Mouse (Mus musculus): Measurements from ENCODE around the gene Slc38a4.

Gene Slc38a4

DNA sequence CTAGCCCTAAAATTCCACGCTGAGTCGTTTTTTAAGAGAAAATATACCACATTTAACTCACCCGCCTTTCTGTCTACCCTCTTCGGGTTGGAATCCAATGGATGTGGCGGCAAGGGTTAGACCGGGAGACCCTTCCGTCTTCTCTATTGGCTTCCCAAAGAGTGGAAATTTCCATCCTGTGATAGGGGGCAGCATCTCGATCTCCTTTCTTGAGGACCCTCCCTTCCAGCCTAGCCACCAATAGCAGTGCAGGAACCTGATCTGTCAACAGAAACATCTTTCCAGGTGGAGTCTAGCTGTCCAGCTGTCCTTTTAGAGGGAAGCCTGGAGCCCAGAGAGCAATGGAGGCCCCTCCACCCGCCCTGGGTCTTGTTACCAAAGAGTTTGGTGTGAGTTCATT is at the start of gene Slc38a4:
Gene Slc38a4, minus strand, starts transcription at position 163 of the 400 bp plus-strand sequence.
- peak; percentile 77 for DNase-seq (ENCODE audit: low read depth)

DNA sequence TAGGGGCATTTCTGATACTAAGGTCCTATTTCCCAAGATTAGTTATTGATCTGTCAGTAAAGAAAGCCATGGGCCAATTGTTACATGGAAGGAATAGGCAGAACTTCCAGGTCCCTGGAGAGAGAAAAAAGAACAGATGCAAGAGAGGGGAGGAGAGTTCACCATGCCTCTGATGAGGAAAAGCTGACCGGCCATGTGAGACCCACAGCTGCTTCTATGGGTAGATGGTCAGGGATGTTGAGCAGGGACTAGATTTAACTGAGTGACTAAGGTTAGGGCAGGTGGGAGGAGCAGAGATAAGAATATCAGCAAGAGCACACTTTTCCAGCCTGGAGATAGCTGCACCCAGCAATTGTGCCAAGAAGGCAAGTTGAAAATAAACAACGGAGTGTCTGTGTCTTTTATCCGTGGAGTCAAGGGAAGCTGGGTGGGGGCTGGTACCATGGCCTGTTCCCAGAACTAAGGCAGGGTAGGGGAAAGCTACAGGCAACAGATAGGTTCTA is 49.2 kb upstream of the Slc38a4 start:
- DNase-seq (ENCODE audit: low read depth): no peak

DNA sequence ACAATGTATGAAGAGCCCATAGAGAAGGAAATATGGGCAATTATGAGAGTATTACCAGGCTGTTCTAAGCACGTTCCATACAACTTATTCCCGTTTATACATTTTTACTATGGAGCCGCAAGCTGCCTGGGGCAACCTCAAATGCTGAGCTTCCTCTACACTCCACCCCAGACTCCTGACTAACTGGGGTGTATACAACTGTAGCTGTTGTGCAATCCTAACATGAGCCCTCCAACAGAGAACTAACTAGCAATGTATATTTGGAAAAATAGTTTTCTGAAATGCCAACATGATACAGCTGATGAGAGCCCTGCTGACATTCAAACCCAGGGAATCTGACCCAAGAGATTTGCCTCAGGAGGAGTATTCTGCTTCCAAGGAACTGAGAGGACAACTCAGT is 48.3 kb upstream of the Slc38a4 start:
- peak; percentile 72 for DNase-seq (ENCODE audit: low read depth)

DNA sequence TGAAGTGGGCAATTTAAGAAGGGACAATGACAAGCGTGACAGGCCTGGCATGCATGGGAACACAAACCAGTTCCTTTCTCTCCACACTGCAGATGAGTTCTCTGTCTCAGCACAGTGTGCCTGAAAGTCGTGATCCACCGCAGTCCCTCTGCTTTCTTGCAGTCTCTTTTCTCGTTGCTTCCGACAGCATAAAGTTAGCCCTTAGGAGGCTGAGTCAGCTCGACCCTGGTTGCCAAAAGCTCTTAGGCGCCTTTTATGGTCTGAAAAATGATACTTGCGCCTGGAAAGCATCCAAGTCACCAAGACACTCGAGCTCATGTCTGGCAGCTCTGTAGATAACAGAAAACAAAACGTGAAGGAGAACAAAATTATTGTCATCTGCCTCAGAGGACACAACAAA is 47.1 kb upstream of the Slc38a4 start:
- DNase-seq (ENCODE audit: low read depth): peak; percentile 95

DNA sequence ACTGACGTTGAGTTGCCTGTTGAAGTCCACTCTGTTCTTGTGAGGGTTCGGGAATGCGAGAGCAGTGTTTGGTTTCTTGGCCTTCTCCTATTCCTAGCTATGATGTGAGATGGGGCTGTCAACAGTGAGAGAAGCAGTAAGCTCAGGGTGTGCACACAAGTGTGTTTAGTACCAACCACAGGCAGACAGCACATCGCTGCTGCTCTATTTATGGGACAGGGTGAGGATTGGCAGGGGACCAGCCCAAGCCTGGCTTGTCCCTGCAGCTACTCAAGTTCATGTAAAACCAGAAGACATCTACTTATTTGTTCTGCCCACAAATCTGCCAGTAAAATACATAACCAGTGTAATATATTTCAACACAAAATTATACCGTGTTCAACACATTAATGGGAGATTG is 46.4 kb upstream of the Slc38a4 start:
- DNase-seq (ENCODE audit: low read depth): peak; percentile 64

DNA sequence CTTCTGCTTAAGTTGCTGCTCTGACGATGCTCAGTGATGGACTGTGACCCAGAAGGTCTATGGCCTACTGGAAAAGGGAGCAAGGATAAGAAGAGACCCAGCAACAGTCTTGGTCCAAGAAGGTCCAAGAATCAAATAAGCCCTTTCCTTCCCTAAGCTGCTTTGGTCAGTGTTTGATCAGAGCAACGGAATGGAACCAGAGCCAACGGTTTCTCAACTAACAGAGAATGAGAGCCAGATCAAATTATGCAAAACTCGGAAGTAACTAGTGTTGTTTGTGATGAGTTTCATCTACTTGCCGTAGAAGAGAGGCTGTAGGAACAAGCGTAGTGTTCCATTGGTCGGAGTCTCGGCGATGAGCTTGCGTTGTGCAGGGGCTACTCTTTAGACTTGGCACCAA is 43.3 kb upstream of the Slc38a4 start:
- DNase-seq (ENCODE audit: low read depth): no peak

DNA sequence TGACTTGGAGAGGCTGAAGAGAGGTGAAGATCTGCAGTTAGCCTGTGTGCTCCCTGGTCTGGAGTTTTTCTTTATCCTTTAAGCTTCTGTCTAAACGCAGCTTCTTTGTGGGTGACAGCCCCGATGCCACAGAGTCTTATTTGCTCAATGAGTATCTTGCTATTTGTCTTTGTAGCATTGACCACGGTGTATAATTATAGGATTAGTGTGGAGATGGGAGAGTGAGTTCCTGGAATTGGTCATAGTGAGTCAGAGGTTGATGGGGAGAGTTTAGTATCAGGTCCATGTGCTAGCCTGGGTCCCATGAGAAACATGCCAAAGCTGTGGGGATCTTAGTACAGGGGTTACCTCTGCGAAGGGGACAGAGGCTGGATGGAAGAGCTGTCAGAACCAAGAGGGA is 41.8 kb upstream of the Slc38a4 start:
- DNase-seq (ENCODE audit: low read depth): peak; percentile 45

DNA sequence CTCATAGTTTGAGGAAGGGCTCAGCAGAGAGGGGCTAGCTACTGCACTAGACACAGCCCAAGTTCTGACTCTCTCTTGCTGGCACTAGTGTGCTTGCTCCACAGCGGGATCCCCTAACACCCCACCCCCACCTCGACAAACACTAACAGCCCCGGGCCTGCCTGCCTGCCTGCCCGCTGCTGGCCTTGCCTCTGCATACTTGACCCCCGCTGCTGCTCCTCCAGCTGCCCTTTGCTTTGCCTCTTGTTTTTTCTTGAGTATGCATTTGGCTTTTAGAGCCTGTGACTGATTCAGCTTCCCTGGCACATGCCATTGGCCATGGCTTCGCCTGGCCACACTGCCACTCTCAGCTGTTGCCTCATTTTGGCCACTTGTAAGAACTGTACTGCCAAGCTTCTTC is 33.8 kb upstream of the Slc38a4 start:
- DNase-seq (ENCODE audit: low read depth): peak; percentile 36

DNA sequence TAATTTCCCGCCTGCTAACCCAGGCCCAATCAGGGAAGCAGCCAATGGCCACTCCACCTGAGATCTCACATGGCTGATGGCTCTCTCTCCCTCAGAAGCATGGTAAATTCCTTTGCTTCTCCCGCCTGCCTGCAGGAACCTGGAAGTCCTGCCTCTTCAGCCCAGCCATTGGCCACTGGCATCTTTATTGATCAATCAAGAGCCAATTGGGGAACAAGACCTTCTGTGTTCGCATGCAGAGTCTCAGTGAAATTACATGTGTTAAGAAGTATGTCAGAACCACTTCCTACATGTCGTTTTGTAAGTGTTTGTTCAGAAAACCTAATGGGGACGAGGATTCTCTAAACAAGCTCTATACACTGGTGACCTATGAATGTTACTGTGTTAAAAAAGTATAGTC is 30.1 kb upstream of the Slc38a4 start:
- peak; percentile 55 for DNase-seq (ENCODE audit: low read depth)

DNA sequence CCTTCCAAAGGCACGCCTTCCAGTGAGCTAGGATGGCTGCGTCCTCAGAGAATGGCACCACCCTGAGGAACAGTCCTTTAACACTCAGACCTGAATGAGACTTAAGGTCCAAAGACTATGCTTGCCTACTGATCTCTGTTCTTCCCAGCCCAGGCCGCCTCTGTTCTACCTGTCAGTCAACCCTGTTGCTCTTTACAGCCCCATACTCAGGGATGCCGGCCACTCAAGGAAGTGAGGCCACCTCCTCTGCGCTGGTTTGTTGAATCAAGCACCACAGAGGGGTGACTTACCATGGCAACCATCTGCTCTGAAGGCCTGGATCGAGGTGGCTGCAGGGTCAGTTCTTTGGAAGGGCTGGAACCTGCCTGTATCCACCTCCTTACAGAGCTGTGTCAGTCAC is 21.9 kb upstream of the Slc38a4 start:
- DNase-seq (ENCODE audit: low read depth): no peak

DNA sequence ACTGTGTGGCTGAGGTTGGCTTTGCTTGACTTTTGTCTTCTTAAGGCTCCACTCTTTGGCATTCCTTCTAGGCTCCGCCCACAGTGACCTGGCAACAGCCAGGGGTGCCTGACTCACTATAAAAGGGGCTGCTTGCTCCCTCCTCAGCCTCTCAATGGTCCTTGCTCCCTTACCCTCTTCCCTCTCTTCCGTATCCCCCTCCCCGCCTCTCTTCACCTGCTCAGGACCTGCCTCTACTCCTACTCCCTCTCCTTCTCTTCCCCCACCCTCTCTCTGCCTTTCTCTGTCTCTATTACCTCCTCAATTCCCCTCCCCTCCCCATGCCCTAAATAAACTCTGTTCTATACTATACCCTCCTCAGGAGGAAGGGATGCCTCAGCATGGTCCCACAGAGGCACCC is 20.3 kb upstream of the Slc38a4 start:
- peak; percentile 35 for DNase-seq (ENCODE audit: low read depth)

DNA sequence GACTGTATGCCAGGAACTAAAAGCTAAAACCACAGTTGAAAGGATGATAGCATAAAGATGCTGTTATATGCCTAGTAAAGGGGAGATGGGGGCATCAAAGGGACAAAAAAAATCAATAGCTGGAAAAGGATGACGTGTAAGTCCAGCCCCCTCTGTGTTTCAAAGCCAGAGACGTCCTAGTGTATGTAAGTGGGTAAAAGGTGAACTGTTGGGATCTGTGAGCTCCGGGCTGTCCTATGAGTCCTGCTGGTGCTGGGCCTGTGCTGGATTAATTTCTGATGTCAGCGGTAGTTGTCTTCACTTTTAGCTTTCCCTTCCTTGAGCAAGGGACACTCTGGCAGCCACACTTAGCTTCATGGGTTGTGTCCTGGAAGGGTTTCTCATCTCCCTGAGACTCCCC is 19.5 kb upstream of the Slc38a4 start:
- no peak for DNase-seq (ENCODE audit: low read depth)

DNA sequence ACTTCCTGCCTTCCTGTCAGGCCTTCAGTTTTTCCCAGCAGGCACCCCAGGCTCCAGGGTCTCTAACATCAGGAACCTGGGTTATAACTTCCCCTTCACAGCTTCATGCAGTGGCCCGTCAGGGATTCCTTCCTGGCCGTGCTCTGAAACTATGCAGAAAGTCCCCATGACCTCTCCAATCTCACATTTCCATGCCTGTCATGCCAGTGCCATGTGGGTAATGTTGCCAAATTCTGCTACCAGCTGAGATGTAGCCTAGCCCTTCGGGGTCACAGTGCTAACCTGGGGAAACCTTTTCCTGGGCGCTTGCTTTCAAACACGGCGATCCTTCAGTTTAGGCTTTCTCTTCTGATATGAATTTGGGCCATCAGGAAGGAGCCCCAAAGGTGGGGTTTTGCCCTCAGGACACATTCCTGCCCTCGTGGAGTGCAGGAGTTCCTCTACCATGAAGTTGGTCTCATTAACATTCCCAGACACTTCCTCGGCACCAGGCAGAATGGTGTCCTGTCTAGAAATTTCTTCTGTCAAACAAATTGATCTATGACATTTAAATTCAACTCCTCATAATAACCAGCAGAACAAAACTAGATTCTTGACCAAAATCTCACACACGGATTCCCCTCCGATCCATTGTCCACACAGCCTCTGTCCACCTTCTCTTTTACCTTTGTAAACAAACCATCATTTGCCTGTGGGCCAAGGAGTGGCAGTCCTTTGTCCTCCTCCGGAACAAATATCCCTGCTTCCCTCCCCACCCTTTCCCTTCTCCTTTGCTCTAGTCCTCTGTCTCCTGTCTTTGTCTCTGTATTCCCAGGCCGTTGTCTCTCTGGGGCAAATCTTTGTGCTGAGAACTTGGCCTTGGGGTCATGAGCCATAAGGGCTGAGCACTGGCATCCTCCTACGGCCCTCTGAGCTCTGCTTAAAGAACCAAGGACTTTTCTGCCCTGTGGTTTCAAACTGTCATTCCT is 17.4 kb upstream of the Slc38a4 start:
- no peak for DNase-seq (ENCODE audit: low read depth)

DNA sequence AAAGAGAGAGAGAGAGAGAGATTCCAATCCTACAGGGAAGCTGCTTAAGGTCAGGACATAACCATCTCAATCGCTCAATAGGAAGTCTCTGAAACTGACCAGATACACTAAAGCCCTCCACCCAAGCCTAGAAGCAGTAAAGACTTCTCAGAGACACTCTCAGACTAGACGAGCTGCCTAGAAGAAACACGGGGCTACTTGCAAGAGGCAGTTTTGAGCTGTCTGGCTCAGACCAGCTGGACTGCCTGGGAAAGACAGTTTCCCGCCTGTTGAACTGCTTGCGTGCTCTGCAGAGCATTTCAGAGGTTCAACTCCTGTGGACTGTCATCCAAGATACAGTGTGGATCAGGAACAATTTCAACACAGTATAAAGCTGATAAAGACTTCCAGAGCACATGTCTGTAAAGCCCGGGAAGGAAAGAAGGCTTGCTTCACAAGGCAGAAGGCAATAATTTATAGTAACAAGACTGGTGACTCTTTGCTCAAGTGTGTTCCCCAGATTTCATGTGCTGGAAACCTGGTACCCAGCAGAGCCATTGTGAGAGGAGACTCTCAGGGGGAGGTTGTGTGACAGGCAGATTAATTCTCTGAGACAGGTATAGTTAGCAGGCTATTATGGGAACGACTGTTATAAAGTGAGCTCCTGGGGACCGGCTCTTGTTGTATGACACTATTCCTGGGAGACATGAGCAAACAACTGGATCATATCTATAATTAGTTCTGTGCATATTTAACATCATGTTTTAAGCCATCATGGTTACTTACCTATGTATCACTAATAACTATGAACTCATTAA is 11.8 kb upstream of the Slc38a4 start:
- DNase-seq (ENCODE audit: low read depth): no peak

DNA sequence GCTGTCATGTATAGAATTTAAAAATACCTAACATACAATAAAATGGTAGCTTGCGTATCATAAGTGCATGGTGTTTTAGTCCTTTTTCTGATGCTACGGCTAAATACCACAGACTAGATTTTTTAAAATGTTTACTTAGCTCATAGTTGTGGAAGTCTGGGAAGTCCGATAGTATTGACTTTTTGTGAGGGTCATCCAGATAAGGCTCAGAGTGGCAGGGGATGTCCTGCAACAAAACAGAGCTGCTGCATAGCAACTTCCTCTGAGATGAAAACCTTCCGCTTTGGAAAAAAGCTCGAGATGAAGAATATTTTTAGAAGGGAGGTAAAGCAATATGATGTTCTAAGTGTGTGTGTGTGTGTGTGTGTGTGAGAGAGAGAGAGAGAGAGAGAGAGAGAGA is 11.2 kb upstream of the Slc38a4 start:
- DNase-seq (ENCODE audit: low read depth): no peak

DNA sequence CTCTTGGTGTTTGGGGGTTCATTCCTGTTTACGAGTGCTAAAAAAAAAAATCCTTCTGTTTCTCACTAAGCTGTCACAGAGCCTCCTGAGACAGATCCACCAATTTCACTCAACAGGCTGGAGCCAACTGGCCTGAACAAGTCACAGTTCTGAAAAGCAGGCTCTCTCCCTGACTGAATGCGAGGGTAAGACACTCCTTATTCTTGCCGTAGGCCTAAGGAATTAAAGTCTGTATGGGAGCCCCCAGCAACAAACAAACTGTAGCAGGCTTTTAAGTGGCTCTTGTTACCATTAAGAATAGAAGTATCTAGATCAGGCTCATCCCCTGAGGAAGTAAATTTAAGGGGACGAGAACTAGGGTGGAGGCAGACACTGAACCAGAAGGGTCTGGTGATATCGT is 7.5 kb upstream of the Slc38a4 start:
- no peak for DNase-seq (ENCODE audit: low read depth)

DNA sequence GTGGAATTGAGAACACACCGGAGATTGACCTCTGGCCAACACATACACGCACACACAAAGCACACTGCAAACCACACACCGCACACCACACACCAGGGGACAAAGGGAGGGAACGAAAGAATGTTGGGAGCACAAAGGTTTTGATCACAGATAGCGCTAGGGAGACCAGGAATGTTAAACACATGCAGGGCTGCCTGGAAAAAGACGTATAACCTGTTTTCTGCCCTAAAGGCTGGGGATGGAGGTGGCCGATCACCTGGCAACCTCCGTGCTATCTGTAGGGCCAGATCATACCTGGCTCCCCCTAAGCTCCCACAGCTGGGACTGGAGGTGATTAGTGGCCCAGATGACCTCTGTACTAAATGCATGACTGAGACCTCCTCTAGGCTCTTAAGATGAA is 5.2 kb upstream of the Slc38a4 start:
- DNase-seq (ENCODE audit: low read depth): no peak

DNA sequence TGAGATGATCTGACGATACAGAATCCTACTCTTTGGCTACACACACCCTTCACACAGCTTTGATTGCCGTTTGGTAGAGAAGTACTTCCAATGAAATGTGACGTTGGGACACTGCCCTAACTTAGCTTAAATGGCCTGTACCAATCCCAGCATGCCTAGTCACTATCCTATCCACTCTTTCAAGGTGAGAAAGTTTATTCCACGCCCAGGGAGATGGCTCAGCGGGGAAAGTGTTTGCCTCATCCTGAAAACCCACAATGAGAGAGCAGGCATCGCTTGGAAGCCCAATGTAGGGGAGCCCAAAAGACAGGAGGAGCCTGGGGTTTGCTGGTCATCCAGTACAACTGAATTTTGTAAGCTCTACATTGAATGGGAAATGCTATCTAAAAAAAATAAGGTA is 4.8 kb upstream of the Slc38a4 start:
- no peak for DNase-seq (ENCODE audit: low read depth)

DNA sequence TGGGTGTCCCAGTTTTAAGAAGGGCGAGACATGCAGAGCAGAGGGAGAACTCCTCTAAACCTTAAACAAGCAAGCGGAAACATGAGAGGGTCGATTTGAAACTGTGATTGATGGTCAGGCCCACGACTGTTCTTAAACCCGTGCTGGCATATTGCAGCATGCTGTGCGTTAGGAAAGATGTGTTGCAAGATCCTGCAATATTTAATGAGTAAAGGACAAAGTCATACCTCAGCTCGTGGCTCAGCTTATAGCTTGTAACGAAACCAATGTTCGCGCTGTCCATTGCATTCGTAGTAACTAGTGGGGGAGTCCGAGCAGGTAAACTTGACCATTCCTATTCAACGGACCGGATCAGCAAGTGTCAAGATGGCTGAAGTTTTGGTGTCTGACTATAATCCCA is 4.3 kb upstream of the Slc38a4 start:
- peak; percentile 43 for DNase-seq (ENCODE audit: low read depth)

DNA sequence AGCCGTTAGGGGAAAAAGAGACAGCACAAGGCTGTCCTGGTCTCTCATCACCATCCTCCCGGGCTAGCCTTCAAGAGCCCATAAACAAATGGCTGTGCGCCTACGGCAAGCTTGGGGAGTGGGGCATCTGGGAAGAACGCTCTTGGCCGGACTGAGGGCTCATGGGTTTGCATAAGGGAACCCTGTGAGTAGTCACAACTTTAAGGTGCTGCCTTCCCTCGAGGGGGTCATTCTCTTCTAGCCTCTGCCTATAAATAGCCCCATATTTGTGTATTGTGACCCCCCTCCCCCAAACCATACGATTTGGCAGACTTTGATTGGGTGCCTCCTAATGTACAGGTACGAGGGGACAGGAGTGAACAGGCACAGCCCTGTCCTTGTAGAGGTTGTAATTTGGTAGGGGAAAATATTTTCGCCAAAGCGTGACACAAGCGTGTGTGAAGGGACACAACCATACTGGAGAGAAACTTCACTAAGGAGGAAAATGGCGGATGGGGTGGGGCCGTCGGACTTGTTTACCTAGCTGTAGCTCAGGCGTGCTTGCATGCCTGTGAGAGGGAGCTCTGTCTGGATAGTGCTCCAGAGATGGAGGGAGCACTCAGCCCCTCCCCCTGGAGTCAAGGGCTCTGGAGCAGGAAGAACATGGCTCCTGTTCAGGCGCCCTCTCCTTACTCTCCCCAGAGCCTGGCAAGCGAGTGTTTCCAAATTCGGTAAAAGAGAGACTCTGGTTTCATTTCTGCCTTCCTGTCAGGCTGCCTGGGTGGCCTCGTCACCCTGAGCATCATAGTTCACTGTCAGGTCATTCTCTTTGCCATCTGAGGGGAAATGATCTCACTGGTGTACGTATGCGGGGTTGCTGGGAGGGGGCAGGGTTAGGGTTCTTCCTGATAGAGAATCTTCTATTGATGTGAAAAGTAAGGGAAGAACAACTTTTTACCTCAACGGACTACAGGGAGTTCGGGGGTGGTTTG is 3.6 kb upstream of the Slc38a4 start:
- no peak for DNase-seq (ENCODE audit: low read depth)

DNA sequence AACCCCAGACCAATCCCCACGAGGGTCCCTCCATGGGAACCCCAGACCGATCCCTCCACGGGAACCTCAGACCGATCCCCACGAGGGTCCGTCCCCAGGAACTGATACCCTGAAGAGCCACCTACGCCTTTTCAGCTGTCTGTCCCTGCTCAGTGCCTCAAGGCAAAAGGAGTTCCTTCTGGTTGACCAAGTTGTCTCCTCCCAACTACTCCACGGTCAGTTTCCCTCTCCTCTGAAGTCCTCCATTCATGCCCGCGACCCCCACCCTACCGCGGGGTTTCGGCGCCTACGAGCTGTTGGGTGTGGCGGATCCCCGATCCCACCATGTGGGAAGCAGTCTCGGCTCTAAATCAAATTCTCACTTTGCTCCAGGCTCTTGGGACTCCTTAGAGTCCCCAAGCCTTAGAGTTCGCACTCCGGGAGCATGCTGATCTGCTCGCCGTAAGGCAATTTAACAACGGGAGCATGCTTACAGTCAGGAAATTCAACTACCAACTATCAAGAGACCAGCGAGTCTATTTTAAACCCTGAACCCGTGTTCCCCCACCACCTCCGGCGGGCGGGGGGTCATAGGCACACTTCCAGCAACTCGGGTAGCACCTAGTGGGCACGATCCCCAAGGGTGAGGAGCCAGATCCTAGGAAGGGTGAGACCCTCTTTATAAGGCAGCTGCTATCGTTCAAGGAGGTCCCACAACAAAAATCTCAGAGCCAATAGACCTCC is 828 bp downstream of the Slc38a4 start:
- DNase-seq (ENCODE audit: low read depth): peak; percentile 43

Data from NIH3T3 (cell line).